Mouse (Mus musculus) brain, embryonic 14.5 days (tissue): ENCODE results near the gene Gm9922.

Source experiments
- CTCF ChIP-seq: fragments of 200-500 bp; IDR thresholded peaks from 2 replicates; pipeline ENCODE4 v1.5.1; 2012; ENCODE audit warnings: inconsistent platforms, mild to moderate bottlenecking, moderate library complexity, borderline replicate concordance; ENCODE audit not compliant: insufficient read depth, insufficient read length; ENCODE audit errors: extremely low read depth
- POLR2A ChIP-seq: fragments of 200-500 bp; IDR thresholded peaks from 2 replicates; pipeline ENCODE4 v1.6.1; 2012; ENCODE audit warnings: mild to moderate bottlenecking, inconsistent platforms, borderline replicate concordance; ENCODE audit not compliant: poor library complexity, insufficient read depth, insufficient read length, severe bottlenecking; ENCODE audit errors: extremely low read depth

GRCm38 (mm10) chr14:101776296-101777128 is 46.9 kb upstream of the Gm9922 start:
- TF ChIP-seq POLR2A (no peak), CTCF (no peak)
